Mouse (Mus musculus): ENCODE measurements around the gene B9d1. TPM values are rescaled to one million over a fixed set of nuclear protein-coding genes. Genes with fewer than 3 reads are reported as not detected.
A peak's percentile ranks its signal among the peaks of the same experiment; 100 is the strongest.

B9d1 gene
- 10 to 100 TPM; 33.2 to 34.7 TPM for total RNA-seq (2021)

- DNase-seq, result peak; percentile 96
- intact Hi-C loops (cut with DNase I), result loop anchor here (5.0 kb wide), 1 partner anchor 87 kb away; no protein-coding TSS in a partner anchor
These were observed at the start of gene B9d1 for GRCm38 (mm10) chr11:61504713-61505257. TSS of gene B9d1 (plus strand) at chr11:61505144.

DNA sequence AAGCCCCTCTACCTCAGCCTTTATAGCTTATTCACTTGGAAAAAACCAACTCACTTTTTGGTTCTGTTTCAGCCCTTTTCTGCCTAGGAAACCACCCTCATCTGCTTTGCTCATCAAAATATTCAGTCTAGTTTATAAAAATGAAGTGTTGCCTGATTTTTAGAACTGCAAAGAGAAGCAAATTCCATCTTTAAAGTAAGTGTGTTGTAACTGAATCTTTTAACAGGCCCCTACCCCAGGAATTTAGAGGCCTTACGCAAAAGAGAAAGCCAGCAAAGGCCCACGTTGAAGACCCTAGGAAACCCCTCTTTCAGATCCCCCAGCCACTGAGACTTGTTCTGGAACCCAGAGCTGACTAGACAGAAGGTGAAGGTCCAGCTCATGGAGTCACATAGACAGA lies 40.9 kb upstream of the B9d1 start:
- no peak for DNase-seq
- intact Hi-C loops (cut with DNase I), result no loop called here

- DNase-seq, result no peak
- intact Hi-C loops (cut with DNase I), result no loop called here
These were observed 39.5 kb upstream of the B9d1 start for GRCm38 (mm10) chr11:61465422-61465821.

- intact Hi-C loops (cut with DNase I), result no loop called here
- DNase-seq, result peak; percentile 82
These were observed 36.4 kb upstream of the B9d1 start for GRCm38 (mm10) chr11:61468534-61468933.

GRCm38 (mm10) chr11:61469317-61469917 lies 35.5 kb upstream of the B9d1 start:
- no peak for DNase-seq

DNA sequence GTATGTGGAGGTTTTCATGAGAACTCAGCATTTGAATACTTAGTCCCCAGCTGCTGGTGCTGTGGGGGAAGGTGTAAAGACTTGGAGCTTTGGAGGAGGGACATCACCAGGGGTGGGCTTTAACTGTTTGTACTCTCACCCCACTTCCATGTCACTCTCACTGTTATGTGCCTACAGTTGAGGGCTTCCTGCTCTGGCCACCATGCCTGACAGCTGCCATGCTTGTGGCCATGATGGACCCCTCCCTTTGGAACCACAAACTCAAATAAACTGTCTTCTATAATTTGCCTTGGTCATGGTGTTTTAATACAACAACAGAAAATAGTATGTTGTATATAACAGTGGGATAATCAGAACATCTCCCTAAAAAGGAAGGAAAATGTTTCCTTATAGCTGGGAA lies 34.1 kb upstream of the B9d1 start:
- intact Hi-C loops (cut with DNase I), result no loop called here
- DNase-seq, result no peak

More at GRCm38 (mm10) chr11:61469317-61469917, 35.5 kb upstream of the B9d1 start:
- intact Hi-C loops (cut with DNase I), result no loop called here

- no peak for DNase-seq
- intact Hi-C loops (cut with DNase I), result no loop called here
These were observed 31.3 kb upstream of the B9d1 start for GRCm38 (mm10) chr11:61473630-61474029.

- intact Hi-C loops (cut with DNase I), result no loop called here
- DNase-seq, result no peak
These were observed 28.1 kb upstream of the B9d1 start for GRCm38 (mm10) chr11:61476786-61477382.

- no peak for DNase-seq
- intact Hi-C loops (cut with DNase I), result no loop called here
These were observed 27.1 kb upstream of the B9d1 start for GRCm38 (mm10) chr11:61477566-61478508.

DNA sequence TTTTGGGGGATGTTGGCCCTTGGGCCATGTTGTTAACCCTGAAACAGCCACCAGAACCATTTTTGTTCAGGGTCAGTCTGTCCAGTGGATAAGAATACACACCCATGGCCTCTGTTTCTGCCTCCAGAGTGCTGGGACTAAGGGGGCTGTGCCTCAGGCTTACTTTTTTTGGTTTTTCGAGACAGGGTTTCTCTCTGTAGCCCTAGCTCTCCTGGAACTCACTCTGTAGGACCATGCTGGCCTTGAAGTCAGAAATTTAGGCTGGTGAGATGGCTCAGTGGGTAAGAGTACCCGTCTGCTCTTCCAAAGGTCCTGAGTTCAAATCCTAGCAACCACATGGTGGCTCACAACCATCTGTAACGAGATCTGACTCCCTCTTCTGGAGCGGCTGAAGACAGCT lies 26.2 kb upstream of the B9d1 start:
- intact Hi-C loops (cut with DNase I), result no loop called here
- DNase-seq, result no peak

GRCm38 (mm10) chr11:61481239-61482090 lies 23.5 kb upstream of the B9d1 start:
- DNase-seq, result peak; percentile 73
- intact Hi-C loops (cut with DNase I), result no loop called here

- intact Hi-C loops (cut with DNase I), result no loop called here
These were observed 21.6 kb upstream of the B9d1 start for GRCm38 (mm10) chr11:61483226-61483845.

DNA sequence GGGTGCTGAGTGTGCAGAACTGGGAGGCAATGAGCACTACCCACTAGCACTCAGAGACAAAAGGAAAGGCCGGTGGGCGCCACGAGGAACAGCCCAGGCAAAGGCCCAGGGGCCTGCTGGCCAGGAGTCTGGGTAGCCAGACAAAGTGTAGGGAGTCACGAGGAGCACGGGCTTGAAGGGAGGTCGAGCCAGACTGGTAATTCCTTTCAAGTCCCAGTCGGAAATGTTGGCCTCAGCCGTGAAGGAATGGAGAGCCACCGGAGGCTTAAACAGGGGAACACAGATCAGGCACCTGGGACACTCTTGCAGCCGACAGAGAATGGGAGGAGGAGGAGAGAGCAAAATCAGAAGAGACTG lies 20.7 kb upstream of the B9d1 start:
- peak; percentile 57 for DNase-seq
- intact Hi-C loops (cut with DNase I), result no loop called here

More at GRCm38 (mm10) chr11:61483226-61483845, 21.6 kb upstream of the B9d1 start:
- DNase-seq, result no peak

DNA sequence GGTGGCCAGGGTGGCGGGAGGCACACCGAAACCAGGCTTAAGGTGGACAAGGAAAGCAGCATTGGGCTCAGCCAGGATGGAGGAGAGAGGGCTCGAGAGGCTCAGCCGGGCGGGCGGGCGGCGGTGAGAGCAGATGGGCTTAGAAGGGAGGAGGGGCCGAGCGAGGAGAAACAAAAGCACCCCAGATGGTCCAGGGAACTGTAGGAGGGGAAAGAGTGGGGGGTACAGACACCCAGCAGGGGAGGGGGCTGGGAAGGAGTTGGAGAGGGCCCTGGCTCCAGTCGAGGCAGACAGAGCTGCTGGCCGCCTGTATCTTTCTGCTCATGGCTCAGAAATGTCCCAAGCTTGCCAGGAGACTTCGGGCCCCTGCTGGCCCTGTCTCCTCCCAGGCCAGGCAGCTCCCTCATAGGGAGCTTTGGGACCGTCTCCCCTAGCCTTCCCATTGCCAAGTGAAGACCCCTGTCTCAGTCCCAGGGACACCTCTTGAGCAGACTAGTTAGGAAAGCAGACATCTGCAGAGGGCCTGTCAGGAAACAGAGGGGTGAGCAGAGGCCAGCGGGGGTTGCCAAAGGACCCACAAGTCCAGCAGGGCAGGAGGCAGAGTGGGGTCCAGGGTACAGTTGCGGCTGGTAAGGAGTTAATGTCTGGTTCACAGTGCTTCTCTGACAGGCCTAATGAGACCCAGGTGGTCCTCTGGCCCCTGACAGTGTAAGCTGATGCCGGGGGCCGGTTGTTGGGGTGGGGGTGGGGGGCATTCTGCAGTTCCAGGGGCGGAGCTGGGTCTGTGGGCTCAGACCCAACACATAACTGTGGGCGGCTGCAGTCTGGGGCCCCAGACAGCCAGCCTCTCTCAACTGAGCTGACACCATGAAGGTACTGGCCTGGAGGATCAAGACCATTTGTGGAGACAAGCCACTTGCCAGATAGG lies 20.1 kb upstream of the B9d1 start, which contains the start of gene Mfap4:
Gene Mfap4 (plus strand): TSS at position 819 of the 928 bp plus-strand sequence.
- intact Hi-C loops (cut with DNase I), result no loop called here
- DNase-seq, result peak; percentile 94

GRCm38 (mm10) chr11:61485541-61486457 lies 19.1 kb upstream of the B9d1 start:
- no peak for DNase-seq
- intact Hi-C loops (cut with DNase I), result no loop called here

DNA sequence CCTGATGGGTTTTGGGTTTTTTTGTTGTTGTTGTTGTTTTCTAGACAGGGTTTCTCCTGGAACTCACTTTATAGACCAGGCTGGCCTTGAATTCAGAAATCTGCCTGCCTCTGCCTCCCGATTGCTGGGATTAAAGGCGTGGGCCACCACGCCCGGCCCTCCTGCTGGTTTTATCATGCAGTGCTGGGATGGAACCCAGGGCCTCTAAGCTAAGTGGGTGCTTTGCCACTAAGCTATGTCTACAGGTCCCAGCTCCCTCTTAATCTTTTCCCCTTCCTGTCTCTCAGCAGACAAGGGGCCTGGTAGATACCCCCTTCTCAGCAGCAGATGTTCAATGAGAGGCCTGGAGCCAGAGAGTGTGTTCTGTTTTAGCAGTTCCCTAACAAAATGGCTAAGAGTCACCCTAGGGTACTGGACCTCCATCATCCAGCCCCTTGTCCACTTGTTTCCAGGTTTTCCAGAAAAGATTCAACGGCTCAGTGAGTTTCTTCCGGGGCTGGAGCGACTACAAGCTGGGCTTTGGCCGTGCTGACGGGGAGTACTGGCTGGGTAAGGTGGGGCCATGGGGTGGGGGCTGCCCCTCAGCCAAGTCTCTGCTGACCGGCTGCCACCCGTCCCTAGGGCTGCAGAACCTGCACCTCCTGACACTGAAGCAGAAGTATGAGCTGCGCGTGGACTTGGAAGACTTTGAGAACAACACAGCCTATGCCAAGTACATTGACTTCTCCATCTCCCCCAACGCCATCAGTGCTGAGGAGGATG lies 18.3 kb upstream of the B9d1 start:
- intact Hi-C loops (cut with DNase I), result no loop called here
- DNase-seq, result peak; percentile 64

- DNase-seq, result peak; percentile 90
These were observed 17.5 kb upstream of the B9d1 start for GRCm38 (mm10) chr11:61487401-61487800.

More at GRCm38 (mm10) chr11:61487401-61487800, 17.5 kb upstream of the B9d1 start:
- intact Hi-C loops (cut with DNase I), result no loop called here

Measured in left cerebral cortex, postnatal 4 days (tissue).